In genomic region chr5:44483426-44484106, GRCm38 (mm10) we compare ENCODE assay signal across 8 mouse cellular contexts.
DNase-seq lines count a peak whose midpoint lies in the region; ATAC-seq and TF ChIP-seq lines count a peak whose summit lies in the region.

No protein-coding gene starts in this region.

- H3K27ac ChIP-seq in lung, embryonic 16.5 days (ENCODE audit: low read length), result no peak overlapping the region

- no peak overlapping the region for H3K9ac ChIP-seq in lung, embryonic 16.5 days (ENCODE audit: low read length)

- no peak overlapping the region for H3K4me2 ChIP-seq in lung, embryonic 16.5 days (ENCODE audit: low read depth, low read length)

- ATAC-seq in lung, embryonic 16.5 days (ENCODE audit: low read depth), result 0 out of 2 replicates have a peak, but pooled peaks have one; percentile 47
- peak; percentile 99 for ATAC-seq in frontal cortex, adult (ENCODE audit: low TSS enrichment)
- no peak for ATAC-seq in monocyte, adult 5-6 weeks (replicated peaks; ENCODE audit: insufficient number of reproducible peaks, low FRiP score, low TSS enrichment, poor library complexity, severe bottlenecking)

- no peak for DNase-seq in lung, adult 2 months
- DNase-seq in layer of hippocampus, adult 9-10 months (ENCODE audit: low spot score), result peak; percentile 26
- DNase-seq in neural tube, embryonic 10.5 days (ENCODE audit: extremely low spot score, low spot score), result peak; percentile 20
- DNase-seq in ovary, adult 18-20 months (ENCODE audit: low spot score), result no peak
- no peak for DNase-seq in heart, postnatal 10 days

- no peak for TF ChIP-seq CTCF in lung, adult 2 months (IDR thresholded peaks at IDR 0.05; ENCODE audit: insufficient read depth, low read length)

- 68% methylated on average over 11 of the region's 11 CpGs for WGBS in lung, embryonic 16.5 days
- 72% methylated on average over 11 of the region's 11 CpGs for WGBS in lung, adult 2 months

- intact Hi-C loops in heart, postnatal 10 days (cut with DNase I), result no loop called here

- H3K4me1 ChIP-seq in lung, embryonic 16.5 days (replicated peaks; ENCODE audit: control insufficient read depth, insufficient read depth, low read length), result no peaks in the 10 kb centered on the region
- no peaks in the 10 kb centered on the region for H3K4me1 ChIP-seq in lung, adult 2 months (ENCODE audit: control insufficient read depth, insufficient read depth, low read length)

- no peaks in the 10 kb centered on the region for H3K9me3 ChIP-seq in lung, embryonic 16.5 days (ENCODE audit: control insufficient read depth, low read length)

- no peaks in the 10 kb centered on the region for H3K36me3 ChIP-seq in lung, embryonic 16.5 days (ENCODE audit: control insufficient read depth, insufficient read depth, low read length)

- no peaks in the 10 kb centered on the region for H3K27me3 ChIP-seq in lung, embryonic 16.5 days (ENCODE audit: control insufficient read depth, insufficient read depth, low read depth, low read length)

- TF ChIP-seq POLR2A in lung, adult 2 months (IDR thresholded peaks at IDR 0.05; ENCODE audit: borderline replicate concordance, extremely low read depth, low read depth, low read length), result no peak

- H3K4me3 ChIP-seq in lung, embryonic 16.5 days (ENCODE audit: low read length), result no peak overlapping the region
- H3K4me3 ChIP-seq in lung, adult 2 months (replicated peaks; ENCODE audit: extremely low read depth, low read depth, low read length), result no peak overlapping the region

Comparison
In these comparisons a context has a peak if more than half of its experiments do, and no peak if none do; other contexts are left out.
1. DNase-seq: peak in layer of hippocampus, adult 9-10 months (single experiment) and neural tube, embryonic 10.5 days (single experiment); none in lung, adult 2 months (single experiment), ovary, adult 18-20 months (single experiment) and heart, postnatal 10 days (0 of 2).